Mouse (Mus musculus): ENCODE results near the gene Pde4b.

DNA sequence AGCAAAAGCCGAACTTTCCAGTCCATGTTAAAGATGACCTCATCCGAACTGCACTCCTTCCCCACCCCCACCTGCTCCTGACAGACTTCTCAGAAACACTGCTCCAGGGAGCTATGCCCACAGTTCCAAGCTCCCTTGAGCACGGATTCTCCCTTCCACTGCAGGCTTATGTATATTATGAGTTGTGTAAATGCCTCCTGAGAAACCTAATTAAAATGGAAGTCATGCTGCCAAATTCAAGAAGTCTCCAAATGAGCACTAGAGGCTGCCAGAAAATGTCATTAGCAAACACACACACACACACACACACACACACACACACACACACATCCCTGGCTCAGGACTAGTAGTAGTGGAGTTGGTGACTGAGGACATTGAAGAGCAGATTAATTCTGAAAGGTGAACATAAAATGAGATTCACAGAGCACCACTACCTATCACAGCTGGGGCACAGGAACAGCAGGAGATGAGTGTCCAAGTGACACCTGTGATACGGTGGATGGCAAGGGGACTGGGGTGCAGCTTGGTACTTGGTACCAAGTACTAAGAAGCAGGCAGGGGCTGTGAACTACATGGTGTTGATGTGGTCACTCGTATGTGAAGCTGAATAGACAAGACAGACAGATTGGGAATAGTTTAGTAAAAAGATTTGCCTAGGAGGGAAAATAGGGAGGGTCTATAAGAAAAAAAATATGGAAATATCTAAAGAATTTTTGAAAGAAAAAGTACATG lies 533.0 kb downstream of the Pde4b start:
- no peak for TF ChIP-seq CTCF (IDR thresholded peaks at IDR 0.05; ENCODE audit: extremely low read depth, insufficient read depth, low read length)
- TF ChIP-seq POLR2A (IDR thresholded peaks at IDR 0.05; ENCODE audit: extremely low read depth, insufficient read depth, low read length) = no peak
